Mouse (Mus musculus) neural tube, embryonic 13.5 days (tissue): ENCODE results near the gene Slamf7. TPM values are rescaled to one million over a fixed set of nuclear protein-coding genes. Genes with fewer than 3 reads are reported as not detected.

ENCODE experiments used
- ATAC-seq: fragments of 200-750 bp; cut with Nextera tagmentation; 2 replicates; pipeline ENCODE4 v1.8.0; 2017; ENCODE audit warnings: low read depth, mild to moderate bottlenecking, moderate TSS enrichment, moderate library complexity
- H3K27ac ChIP-seq: fragments of 300-500 bp; sonication (generic); replicated peaks from 2 replicates; pipeline ENCODE4 v1.5.1; 2015; ENCODE audit warnings: moderate library complexity, mild to moderate bottlenecking, inconsistent platforms
- H3K27me3 ChIP-seq: fragments of 300-500 bp; sonication (generic); 2 replicates; pipeline ENCODE4 v1.6.1; 2015; ENCODE audit warnings: mild to moderate bottlenecking, inconsistent platforms
- H3K36me3 ChIP-seq: fragments of 300-500 bp; sonication (generic); 2 replicates; pipeline ENCODE4 v1.6.1; 2015; ENCODE audit warnings: mild to moderate bottlenecking, inconsistent platforms
- H3K4me1 ChIP-seq: fragments of 300-500 bp; sonication (generic); replicated peaks from 2 replicates; pipeline ENCODE4 v1.6.1; 2015; ENCODE audit warnings: inconsistent platforms
- H3K4me2 ChIP-seq: fragments of 300-500 bp; sonication (generic); 2 replicates; pipeline ENCODE4 v1.6.1; 2015; ENCODE audit warnings: inconsistent platforms, mild to moderate bottlenecking, moderate library complexity
- H3K4me3 ChIP-seq: fragments of 300-500 bp; sonication (generic); 2 replicates; pipeline ENCODE4 v1.5.1; 2015; ENCODE audit warnings: mild to moderate bottlenecking, inconsistent platforms
- H3K9ac ChIP-seq: fragments of 300-500 bp; sonication (generic); 2 replicates; pipeline ENCODE4 v1.6.1; 2015; ENCODE audit warnings: moderate library complexity, mild to moderate bottlenecking, inconsistent platforms
- H3K9me3 ChIP-seq: fragments of 300-500 bp; sonication (generic); 2 replicates; pipeline ENCODE4 v1.6.1; 2016; ENCODE audit warnings: inconsistent platforms
- WGBS: fragments of 180-500 bp; shearing (Covaris S2); methylation state at CpG from one replicate; pipeline ENCODE4 v1.1.7; 2015; 5-methylcytosine and 5-hydroxymethylcytosine counted together
- microRNA-seq: library from miRNA; unstranded; fragments of <30 nt; microRNA quantifications from one replicate; pipeline ENCODE4, GENCODE M21; 2016
- polyA plus RNA-seq: library from polyadenylated mRNA; unstranded; fragments of >200 nt; fragmentation: Nextera tagmentation; extraction: Ambion mirVana; gene quantifications from 2 replicates; pipeline ENCODE4 v1.2.1, GENCODE M21; 2015

Slamf7 gene
- polyA plus RNA-seq, 1 experiment from 2014 or later, result not detected

GRCm38 (mm10) chr1:171606656-171607055 is 46.2 kb downstream of the Slamf7 start:
- Histone ChIP-seq H3K27me3 (no peaks in the 10 kb centered on the region), H3K36me3 (no peaks in the 10 kb centered on the region), H3K4me1 (no peaks in the 10 kb centered on the region), H3K4me2 (no peak overlapping the region), H3K4me3 (no peak overlapping the region), H3K9me3 (no peaks in the 10 kb centered on the region), H3K9ac (no peak overlapping the region), H3K27ac (no peak overlapping the region)
- no peak for ATAC-seq
- WGBS, result 76% methylated on average over 3 of the region's 3 CpGs

GRCm38 (mm10) chr1:171604686-171605085 is 48.1 kb downstream of the Slamf7 start:
- Histone ChIP-seq H3K27ac (no peak overlapping the region), H3K36me3 (no peaks in the 10 kb centered on the region), H3K4me3 (no peak overlapping the region), H3K9ac (no peak overlapping the region), H3K4me2 (no peak overlapping the region), H3K9me3 (no peaks in the 10 kb centered on the region), H3K4me1 (no peaks in the 10 kb centered on the region), H3K27me3 (no peaks in the 10 kb centered on the region)
- WGBS, result 88% methylated on average over 3 of the region's 3 CpGs
- ATAC-seq, result no peak

- H3K9ac ChIP-seq, result no peak overlapping the region
- no peaks in the 10 kb centered on the region for H3K36me3 ChIP-seq
- no peak overlapping the region for H3K27ac ChIP-seq
- H3K9me3 ChIP-seq, result no peaks in the 10 kb centered on the region
- no peak overlapping the region for H3K4me2 ChIP-seq
- WGBS, result 91% methylated on average over 2 of the region's 2 CpGs
- no peak for ATAC-seq
- no peaks in the 10 kb centered on the region for H3K4me1 ChIP-seq
- H3K4me3 ChIP-seq, result no peak overlapping the region
- H3K27me3 ChIP-seq, result no peaks in the 10 kb centered on the region
These were observed 68.3 kb downstream of the Slamf7 start for GRCm38 (mm10) chr1:171584584-171584983.

Small RNA genes within 50 kb of the gene (microRNA-seq; reads per million reads assigned to microRNA genes)
- gene Mir7683, result not detected

Other genes starting within 250 kb of the Slamf7 start
- gene Usf1, start 241.7 kb downstream of the Slamf7 start, polyA plus RNA-seq, result 183 and 188 TPM in 2 replicates
- 7.8 and 8.5 TPM in 2 replicates for gene Tstd1, start 234.2 kb downstream of the Slamf7 start, polyA plus RNA-seq
- 14.7 and 15.1 TPM in 2 replicates for gene F11r, start 215.5 kb downstream of the Slamf7 start, polyA plus RNA-seq
- gene Alyref2, start 149.6 kb downstream of the Slamf7 start, polyA plus RNA-seq, result 28.5 and 28.6 TPM in 2 replicates
- not detected in 2 replicates for gene Itln1, start 117.7 kb downstream of the Slamf7 start, polyA plus RNA-seq
- not detected in 2 replicates for gene Cd244a, start 93.8 kb downstream of the Slamf7 start, polyA plus RNA-seq
- 0.18 and 0.35 TPM in 2 replicates for gene Ly9, start 45.6 kb downstream of the Slamf7 start, polyA plus RNA-seq
- 1.1 and 1.7 TPM in 2 replicates for gene Cd48, start 29.0 kb upstream of the Slamf7 start, polyA plus RNA-seq
- gene Slamf1, start 114.1 kb upstream of the Slamf7 start, polyA plus RNA-seq, result 0.12 and 0.22 TPM in 2 replicates
- 0.84 and 1.5 TPM in 2 replicates for gene Cd84, start 186.7 kb upstream of the Slamf7 start, polyA plus RNA-seq
- not detected in 2 replicates for gene Gm10521, start 242.6 kb upstream of the Slamf7 start, polyA plus RNA-seq